Mouse (Mus musculus) cerebellum, adult 11-12 months (tissue): Measurements from ENCODE around the gene Macrod1.
A peak's percentile ranks its signal among the peaks of the same experiment; 100 is the strongest.

ENCODE experiments used
- DNase-seq: peaks from one replicate; pipeline ENCODE4 v3.0.0; 2022

The Macrod1 gene

GRCm38 (mm10) chr19:7116038-7116731 lies 59.6 kb downstream of the Macrod1 start:
- DNase-seq: no peak

- no peak for DNase-seq
Measured at GRCm38 (mm10) chr19:7117141-7117540, 60.5 kb downstream of the Macrod1 start.

- DNase-seq: no peak
Measured at GRCm38 (mm10) chr19:7117653-7118307, 61.2 kb downstream of the Macrod1 start.

- peak; percentile 78 for DNase-seq
Measured at GRCm38 (mm10) chr19:7121252-7121651, 64.6 kb downstream of the Macrod1 start.

GRCm38 (mm10) chr19:7122277-7122676 lies 65.7 kb downstream of the Macrod1 start:
- no peak for DNase-seq

GRCm38 (mm10) chr19:7122698-7123306 lies 66.2 kb downstream of the Macrod1 start:
- DNase-seq: no peak

- no peak for DNase-seq
Measured at GRCm38 (mm10) chr19:7125526-7126156, 69.0 kb downstream of the Macrod1 start.

GRCm38 (mm10) chr19:7126209-7126608 lies 69.6 kb downstream of the Macrod1 start:
- DNase-seq: no peak

- DNase-seq: no peak
Measured at GRCm38 (mm10) chr19:7126933-7127332, 70.3 kb downstream of the Macrod1 start.

GRCm38 (mm10) chr19:7128551-7129475 lies 72.2 kb downstream of the Macrod1 start:
- peak; percentile 80 for DNase-seq

GRCm38 (mm10) chr19:7130317-7130716 lies 73.7 kb downstream of the Macrod1 start:
- no peak for DNase-seq

- no peak for DNase-seq
Measured at GRCm38 (mm10) chr19:7133436-7133835, 76.8 kb downstream of the Macrod1 start.

- DNase-seq: no peak
Measured at GRCm38 (mm10) chr19:7134631-7135091, 78.1 kb downstream of the Macrod1 start.

GRCm38 (mm10) chr19:7135525-7135924 lies 78.9 kb downstream of the Macrod1 start:
- DNase-seq: peak; percentile 69

- peak; percentile 85 for DNase-seq
Measured at GRCm38 (mm10) chr19:7136016-7136415, 79.4 kb downstream of the Macrod1 start.

GRCm38 (mm10) chr19:7136714-7137498 lies 80.3 kb downstream of the Macrod1 start:
- peak; percentile 59 for DNase-seq

- no peak for DNase-seq
Measured at GRCm38 (mm10) chr19:7138327-7138726, 81.7 kb downstream of the Macrod1 start.

GRCm38 (mm10) chr19:7139321-7139720 lies 82.7 kb downstream of the Macrod1 start:
- no peak for DNase-seq

GRCm38 (mm10) chr19:7140373-7140772 lies 83.8 kb downstream of the Macrod1 start:
- DNase-seq: no peak

- DNase-seq: no peak
Measured at GRCm38 (mm10) chr19:7140856-7141421, 84.3 kb downstream of the Macrod1 start.
